Mouse (Mus musculus) layer of hippocampus, adult 2 months (tissue): ENCODE data around the gene Hmgcs1. TPM values are rescaled to one million over a fixed set of nuclear protein-coding genes. Genes with fewer than 3 reads are reported as not detected.
A peak's percentile ranks its signal among the peaks of the same experiment; 100 is the strongest.

Experiments used
- DNase-seq, 2 experiments: peaks; one replicate each; pipeline ENCODE4 v3.0.0; 2022; ENCODE audit warnings: low spot score in 2 of 2
- H3K27ac ChIP-seq: fragments of 200-600 bp; 2 replicates; pipeline ENCODE4 v1.8.1; 2022
- H3K4me3 ChIP-seq: fragments of 200-600 bp; 2 replicates; pipeline ENCODE4 v1.8.1; 2022; ENCODE audit warnings: mild to moderate bottlenecking
- CTCF ChIP-seq: fragments of 200-600 bp; conservative IDR thresholded peaks from 2 replicates; pipeline ENCODE4 v1.8.1; 2022; ENCODE audit warnings: antibody characterized with exemption, mild to moderate bottlenecking, moderate library complexity
- total RNA-seq, 2 experiments: library from RNA; stranded (reverse); gene quantifications; 2 replicates each; pipeline ENCODE4 v1.2.3; 2021

Hmgcs1 gene
- total RNA-seq, 2 experiments from 2014 or later, result 192 to 193 TPM

DNA sequence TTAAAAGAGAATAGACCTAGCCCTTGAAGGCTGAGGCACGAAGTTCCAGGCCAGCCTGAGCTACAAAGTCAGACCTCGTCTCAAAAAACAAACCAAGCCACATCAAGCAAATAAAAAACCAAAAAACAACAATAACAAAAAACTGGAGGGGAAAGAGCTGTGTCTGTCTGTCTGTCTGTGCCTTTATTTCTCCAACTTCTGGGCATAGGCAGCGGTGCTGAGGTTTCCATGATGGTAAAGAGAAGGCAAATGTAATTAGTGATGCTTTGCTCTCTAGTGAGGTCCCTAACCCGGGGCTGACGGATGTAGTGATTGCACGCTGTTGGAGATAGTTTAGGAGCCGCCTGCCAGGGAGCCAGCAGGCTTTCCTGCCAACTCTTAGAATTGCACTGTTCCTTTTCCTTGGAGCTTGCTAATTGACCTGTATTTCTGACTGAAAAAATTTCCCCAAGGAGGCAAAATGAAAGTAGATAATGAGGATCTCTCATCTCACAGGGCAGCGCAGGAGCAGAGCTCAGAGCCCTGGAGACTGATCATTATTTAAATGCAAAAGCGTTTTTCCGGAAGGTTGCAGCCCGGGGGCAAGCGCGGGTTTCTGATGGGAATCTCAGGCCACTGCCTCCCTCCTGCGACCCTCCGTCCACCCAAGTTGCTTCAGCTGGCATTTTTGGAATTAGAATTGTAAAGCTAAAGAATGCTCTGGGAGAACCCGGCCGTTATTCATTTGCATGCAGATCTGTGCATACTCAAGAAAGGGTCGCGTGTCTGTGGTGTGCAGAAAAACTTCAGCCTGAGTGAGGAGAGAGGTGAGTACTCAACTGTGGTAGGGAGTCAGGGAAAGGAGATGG lies 51.4 kb downstream of the Hmgcs1 start:
- H3K4me3 ChIP-seq, result peak overlapping the region; percentile 37
- no peak for TF ChIP-seq CTCF
- H3K27ac ChIP-seq, result peak overlapping the region; percentile 61
- DNase-seq, result no peak

DNA sequence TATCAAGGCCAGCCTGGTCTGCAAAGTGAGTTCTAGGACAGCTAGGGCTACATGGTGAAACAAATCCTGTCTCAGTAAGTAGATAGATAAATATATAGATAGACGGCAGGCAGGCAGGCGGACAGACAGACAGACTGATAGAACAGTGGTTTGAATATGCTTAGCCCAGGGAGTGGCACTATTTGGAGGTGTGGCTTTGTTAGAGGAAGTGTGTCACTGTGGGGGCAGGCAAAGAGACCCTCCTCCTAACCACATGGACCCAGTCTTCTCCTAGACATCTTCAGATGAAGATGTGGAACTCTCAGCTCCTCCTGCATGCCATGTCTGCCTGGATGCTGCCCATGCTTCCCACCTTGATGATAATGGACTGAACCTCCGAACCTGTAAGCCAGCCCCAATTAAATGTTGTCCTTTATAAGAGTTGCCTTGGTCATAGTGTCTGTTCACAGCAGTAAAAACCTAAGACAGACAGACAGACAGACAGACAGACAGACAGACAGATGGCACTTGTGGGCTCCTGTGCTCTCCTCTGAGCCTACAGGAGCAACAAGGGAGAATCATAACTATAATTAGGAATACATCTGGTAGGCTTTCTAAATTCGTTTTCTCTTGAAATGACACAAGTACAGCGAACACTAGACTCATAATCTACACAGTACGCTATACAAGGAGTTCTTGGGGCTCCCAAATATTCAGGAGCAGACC lies 52.7 kb downstream of the Hmgcs1 start:
- DNase-seq, result no peak
- no peak overlapping the region for H3K4me3 ChIP-seq

DNA sequence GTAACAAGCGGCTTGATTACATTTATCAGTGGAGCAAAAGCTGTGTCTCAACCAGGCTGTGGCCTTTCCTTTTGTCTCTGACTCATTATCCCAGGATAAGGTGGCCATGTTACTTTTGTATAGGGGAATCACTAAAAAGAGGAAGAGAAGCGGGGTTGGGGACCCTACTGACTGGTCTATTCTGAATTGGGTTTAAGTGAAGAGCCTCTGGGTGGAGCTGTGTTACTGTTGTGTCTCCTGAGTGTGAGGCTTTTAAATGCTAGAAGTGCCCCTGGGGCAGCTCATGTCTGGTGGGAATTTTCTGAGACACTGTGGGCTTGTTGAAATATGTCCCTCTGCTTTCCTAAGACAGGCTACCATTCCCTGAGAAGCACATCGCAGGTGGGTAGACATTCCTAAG lies 53.3 kb downstream of the Hmgcs1 start:
- DNase-seq, result no peak
- no peak overlapping the region for H3K4me3 ChIP-seq
- H3K27ac ChIP-seq, result peak overlapping the region; percentile 32; the same call in 1 of the 2 replicates
- peak; percentile 57 for TF ChIP-seq CTCF

More for the DNA sequence above, 52.7 kb downstream of the Hmgcs1 start:
- peak overlapping the region; percentile 61; the same call in 1 of the 2 replicates for H3K27ac ChIP-seq
- no peak for TF ChIP-seq CTCF

DNA sequence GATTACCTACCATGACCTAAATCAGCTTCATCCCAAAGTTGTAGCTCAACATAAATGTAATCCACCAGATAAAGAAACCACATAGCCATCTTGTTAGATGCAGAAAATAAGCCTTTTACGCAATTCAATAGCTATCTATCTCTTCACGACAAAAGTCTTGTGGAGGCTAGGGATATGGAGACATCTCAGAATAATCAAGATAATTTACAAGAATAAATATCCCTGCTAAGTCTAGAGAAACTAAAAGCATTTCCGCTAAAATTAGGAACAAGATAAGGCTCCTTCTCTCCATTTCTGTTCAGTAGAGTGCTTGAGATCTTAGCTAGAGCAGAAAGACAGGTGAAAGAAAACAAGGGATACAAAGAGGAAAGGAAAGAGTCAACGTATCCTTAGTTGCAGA lies 56.8 kb downstream of the Hmgcs1 start:
- no peak for TF ChIP-seq CTCF
- DNase-seq, result no peak
- Histone ChIP-seq H3K4me3 (no peak overlapping the region), H3K27ac (no peak overlapping the region)

DNA sequence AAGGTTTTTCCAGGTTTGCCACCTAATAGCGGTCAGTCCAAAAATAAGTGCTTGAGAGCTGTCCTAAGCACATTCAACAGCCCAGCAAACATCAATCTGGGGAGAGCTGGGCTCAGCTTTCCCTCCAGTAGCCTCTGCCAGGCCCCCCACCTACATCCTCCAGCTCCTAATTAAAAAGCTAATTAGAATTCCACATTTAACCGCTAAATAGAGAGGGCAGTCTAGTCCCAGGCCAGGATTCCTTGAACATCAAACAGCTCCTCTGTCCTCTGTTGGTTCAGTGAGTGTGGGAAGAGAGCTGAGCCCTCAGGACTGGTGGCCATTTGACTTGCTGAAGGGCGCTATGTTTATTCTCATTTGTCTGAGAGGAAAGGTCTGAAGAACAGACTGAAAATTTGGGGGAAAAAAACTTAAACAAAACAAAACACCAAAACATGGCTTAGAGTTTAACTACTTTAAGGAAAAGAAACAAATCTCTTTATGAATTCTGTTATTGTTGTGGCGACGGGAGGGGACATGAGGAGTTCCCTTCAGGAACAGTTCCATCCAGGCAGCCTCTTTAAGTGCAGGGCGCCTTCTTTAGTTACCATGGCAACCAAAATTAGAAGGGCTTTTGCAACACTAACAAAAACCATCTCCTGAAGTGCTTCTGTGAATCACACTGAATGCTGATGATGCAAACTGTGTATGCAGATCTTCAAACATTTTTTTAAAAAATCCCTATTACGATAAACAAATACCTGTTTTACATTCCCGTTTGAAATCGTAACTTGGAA lies 63.9 kb downstream of the Hmgcs1 start:
- Histone ChIP-seq H3K4me3 (peak overlapping the region; percentile 69), H3K27ac (peak overlapping the region; percentile 99)
- DNase-seq, result peak; percentile 33 to 69

DNA sequence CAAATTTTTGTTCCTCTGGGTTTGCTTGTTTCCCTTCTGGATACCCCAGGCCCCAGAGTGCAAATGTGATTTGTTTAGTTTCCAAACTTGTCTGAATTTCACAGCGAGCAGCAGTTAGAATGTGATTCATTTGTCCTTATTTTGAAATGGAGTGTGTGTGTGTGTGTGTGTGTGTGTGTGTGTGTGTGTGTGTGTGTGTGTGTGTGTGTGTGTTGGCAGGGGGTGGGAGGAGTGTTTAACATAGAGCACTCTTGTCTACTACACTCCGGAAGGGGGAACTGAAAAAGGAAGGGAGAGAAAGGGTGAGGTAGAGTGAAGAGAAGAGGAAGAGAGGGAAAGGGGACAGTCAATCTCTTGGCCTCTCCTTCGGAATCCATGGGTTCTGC lies 64.4 kb downstream of the Hmgcs1 start:
- H3K27ac ChIP-seq, result peak overlapping the region; percentile 99
- H3K4me3 ChIP-seq, result peak overlapping the region; percentile 69
- TF ChIP-seq CTCF, result no peak
- peak in 1 of 2 experiments; percentile 17 for DNase-seq

More for the DNA sequence above, 63.9 kb downstream of the Hmgcs1 start:
- TF ChIP-seq CTCF, result no peak

DNA sequence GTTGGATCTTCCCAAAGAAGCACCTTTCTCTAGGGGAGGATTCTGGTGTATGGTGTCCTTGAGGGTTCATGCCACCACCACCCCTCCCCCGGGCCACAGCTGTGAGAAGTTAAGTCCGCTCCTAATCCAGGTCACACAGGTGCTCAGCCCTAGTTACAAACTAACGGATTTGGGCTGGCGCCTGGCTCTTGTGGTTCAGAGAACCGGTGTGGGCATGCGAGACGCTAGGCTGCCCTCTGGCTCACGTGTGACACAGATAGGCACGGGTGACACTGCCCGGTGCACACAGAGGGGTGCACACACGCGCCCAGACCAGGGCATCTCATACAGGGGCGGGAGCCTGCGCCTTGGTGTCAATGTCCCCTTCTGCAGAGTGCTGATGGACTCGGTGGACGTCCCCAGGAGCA lies 65.0 kb downstream of the Hmgcs1 start:
- Histone ChIP-seq H3K4me3 (peak overlapping the region; percentile 69), H3K27ac (peak overlapping the region; percentile 99)
- DNase-seq, result peak in 1 of 2 experiments; percentile 23
- no peak for TF ChIP-seq CTCF

DNA sequence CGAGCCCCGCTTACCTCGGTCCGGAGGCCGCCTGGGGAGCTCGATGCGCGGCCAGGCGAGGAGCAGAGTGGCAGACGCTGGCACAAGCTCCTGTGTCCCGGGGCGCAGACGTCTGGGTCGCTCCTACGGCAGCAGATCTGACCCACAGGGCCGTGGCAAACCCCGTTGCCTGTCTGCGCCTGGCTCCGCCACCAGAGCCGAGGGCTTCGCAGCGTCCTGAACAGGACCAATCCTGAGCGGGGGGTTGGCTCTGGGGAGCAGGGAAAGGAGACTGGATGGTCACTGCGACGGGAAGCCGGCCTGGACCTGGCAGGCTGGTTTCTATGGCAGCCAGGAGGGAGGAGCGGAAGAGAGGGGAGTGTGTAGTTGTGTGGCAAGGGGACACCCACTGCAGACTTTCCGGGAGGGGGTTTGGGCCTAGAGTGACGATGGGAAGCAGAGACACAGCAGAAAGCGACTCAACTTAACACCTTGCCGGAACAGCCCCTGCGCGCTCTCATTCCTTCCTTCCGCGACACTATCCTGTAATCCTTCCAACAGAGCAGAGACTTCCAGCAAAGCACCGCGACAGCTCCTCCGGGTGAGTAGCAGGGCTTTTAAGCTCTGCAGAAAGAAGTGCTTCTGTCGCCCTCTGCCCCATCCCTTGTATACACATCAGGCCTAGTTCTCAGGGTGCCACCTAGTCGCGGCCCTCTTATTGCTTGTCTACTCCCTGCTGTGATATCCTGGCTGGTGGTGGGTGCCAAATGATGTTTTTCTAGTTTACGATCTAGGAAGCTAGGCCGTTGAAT lies 65.7 kb downstream of the Hmgcs1 start, which contains the start of gene Nim1k:
TSS of gene Nim1k (minus strand) at position 202 of the 791 bp plus-strand sequence.
- peak; percentile 80 to 88 for DNase-seq
- TF ChIP-seq CTCF, result no peak
- H3K4me3 ChIP-seq, result peak within 1 kb of the TSS; percentile 69
- H3K27ac ChIP-seq, result peak within 1 kb of the TSS; percentile 99

DNA sequence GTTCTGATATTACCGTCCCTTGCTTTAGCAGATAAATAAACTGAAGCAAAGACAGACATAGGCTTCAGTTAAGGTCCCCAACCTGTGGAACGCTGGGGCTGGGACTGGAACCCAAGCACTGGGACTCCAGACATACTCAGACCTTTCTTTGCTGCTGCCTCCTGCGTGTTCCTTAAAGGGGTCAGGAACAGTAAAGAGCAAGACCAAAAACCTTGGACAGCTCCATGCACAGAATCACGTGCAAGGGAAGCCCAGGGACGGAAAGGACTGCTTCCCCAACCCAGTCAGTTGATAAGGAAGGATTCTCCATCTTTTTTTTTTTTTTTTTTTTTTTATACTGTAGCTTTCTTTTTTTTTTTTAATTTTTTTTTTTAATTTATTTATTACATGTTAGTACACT lies 66.7 kb downstream of the Hmgcs1 start:
- peak overlapping the region; percentile 69 for H3K4me3 ChIP-seq
- H3K27ac ChIP-seq, result peak overlapping the region; percentile 99
- DNase-seq, result no peak
- TF ChIP-seq CTCF, result no peak

Other genes starting within 250 kb of the Hmgcs1 start
- 10 to 100 TPM; 26.8 to 27.5 TPM for gene 4833420G17Rik, start 227.6 kb upstream of the Hmgcs1 start, total RNA-seq
- 10 to 100 TPM; 26.8 to 32.2 TPM for gene Tmem267, start 202.3 kb upstream of the Hmgcs1 start, total RNA-seq
- gene 3110070M22Rik, start 202.0 kb upstream of the Hmgcs1 start, total RNA-seq, result 1 to 10 TPM; 2.2 to 3.4 TPM
- 1 to 10 TPM; 1.6 to 1.7 TPM for gene Ccl28, start 66.6 kb upstream of the Hmgcs1 start, total RNA-seq
- 10 to 100 TPM; 13.1 to 14.0 TPM for gene Nim1k, start 65.5 kb downstream of the Hmgcs1 start, total RNA-seq
- gene Zfp131, start 100.5 kb downstream of the Hmgcs1 start, total RNA-seq, result 10 to 100 TPM; 40.4 to 43.2 TPM
- not detected for gene AF067063, start 139.8 kb downstream of the Hmgcs1 start, total RNA-seq
- not detected for gene D13Ertd608e, start 145.6 kb downstream of the Hmgcs1 start, total RNA-seq
- gene Tcstv1, start 204.4 kb downstream of the Hmgcs1 start, total RNA-seq, result not detected
- not detected for gene Gm21761, start 238.9 kb downstream of the Hmgcs1 start, total RNA-seq